Mouse (Mus musculus) CD4-positive naive resting alpha-beta T cell, adult 76 days (primary cell): Measurements from ENCODE around the gene Cetn2. TPM values are rescaled to one million over a fixed set of nuclear protein-coding genes. Genes with fewer than 3 reads are reported as not detected.

Source experiments
- total RNA-seq: library from RNA; stranded (reverse); gene quantifications from one replicate; pipeline ENCODE4 v1.2.4, GENCODE M21; 2023

Cetn2 gene
- 32.0 TPM for total RNA-seq

DNA sequence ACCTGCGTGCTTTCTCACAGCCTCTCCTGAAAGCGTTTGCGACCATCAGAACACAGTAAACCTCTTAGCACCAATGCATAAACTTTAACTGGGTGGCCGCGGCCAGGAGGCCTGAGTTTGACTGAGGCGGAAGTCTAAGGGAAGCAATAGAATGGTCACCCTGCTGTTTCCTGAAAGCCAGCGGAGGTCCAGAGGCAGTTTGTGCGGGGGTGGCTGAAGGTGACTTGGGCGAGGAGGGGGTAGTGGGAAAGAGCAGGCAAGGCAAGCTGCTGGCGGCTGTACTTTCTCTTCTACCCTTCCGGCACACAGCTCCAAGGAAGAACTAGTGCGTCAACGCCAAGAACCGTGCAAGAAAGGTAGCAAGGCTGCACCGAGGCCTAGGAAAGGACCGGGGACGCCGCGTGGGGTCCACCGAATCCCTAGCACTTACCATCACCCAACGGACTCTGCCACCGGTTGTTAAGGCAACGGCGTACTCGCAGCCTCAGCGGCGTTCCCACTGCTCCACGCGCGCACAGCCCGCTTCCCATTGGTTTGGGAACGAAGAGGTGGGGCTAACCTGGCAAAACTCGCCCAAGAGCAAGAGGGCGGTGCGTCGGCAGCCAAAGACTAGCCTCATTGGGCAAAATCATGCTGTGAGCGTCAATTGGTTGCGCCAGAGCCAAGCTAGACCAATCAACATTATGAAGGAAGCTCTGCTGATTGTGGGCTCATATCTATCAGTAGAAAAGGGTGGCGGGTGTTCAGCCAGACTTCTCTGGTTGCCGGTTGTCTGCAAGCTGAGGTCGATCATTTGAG is at the start of gene Cetn2, which contains the start of gene Nsdhl:
Cetn2 (minus strand) TSS at position 528 of the 798 bp plus-strand sequence.
Nsdhl (plus strand) TSS at position 674 of the 798 bp plus-strand sequence.

Other genes starting within 250 kb of the Cetn2 start
- not detected for gene Gabrq, start 93.2 kb downstream of the Cetn2 start, total RNA-seq
- gene Nsdhl, start 146 bp upstream of the Cetn2 start, total RNA-seq, result 17.6 TPM
- 0.79 TPM for gene Zfp185, start 68.9 kb upstream of the Cetn2 start, total RNA-seq
- 0.73 TPM for gene Pnma5, start 118.7 kb upstream of the Cetn2 start, total RNA-seq
- not detected for gene Pnma3, start 146.4 kb upstream of the Cetn2 start, total RNA-seq
- gene Xlr4a, start 164.1 kb upstream of the Cetn2 start, total RNA-seq, result 54.9 TPM
- gene Xlr3a, start 178.7 kb upstream of the Cetn2 start, total RNA-seq, result 2.1 TPM
- gene Gm14685, start 198.6 kb upstream of the Cetn2 start, total RNA-seq, result 1.7 TPM
- gene Xlr5b, start 230.4 kb upstream of the Cetn2 start, total RNA-seq, result not detected
- not detected for gene DXBay18, start 231.0 kb upstream of the Cetn2 start, total RNA-seq